Mouse (Mus musculus) erythroblast, adult 5-6 weeks (primary cell): ENCODE measurements around the gene Acot5. TPM values are rescaled to one million over a fixed set of nuclear protein-coding genes. Genes with fewer than 3 reads are reported as not detected.
"Not testable (repeated sequence)": the region's sequence is repeated elsewhere in the genome, so short reads cannot be mapped to it uniquely, and the experiment has no call there.

Experiments
- ATAC-seq: replicated peaks from 2 replicates; pipeline ENCODE4 v1.8.0; 2016; ENCODE audit warnings: moderate number of reproducible peaks, mild to moderate bottlenecking, moderate TSS enrichment, inconsistent platforms; ENCODE audit not compliant: poor library complexity, low FRiP score, severe bottlenecking
- total RNA-seq, 2 experiments: library from RNA; stranded (forward) in 1 of 2; stranded (reverse) in 1 of 2; fragments of 150-400 nt in 1 of 2; fragments of 200-764, 138-1000 nt in 1 of 2; gene quantifications; 2 replicates each; pipeline versions ENCODE4 v1.2.3 to v1.2.4; 2015 to 2017; ENCODE audit warnings: low replicate concordance in 2 of 2

Gene Acot5
- total RNA-seq, 2 experiments from 2014 or later, result not detected

- ATAC-seq, result no peak
Observed at GRCm38 (mm10) chr12:84053679-84054391, 15.3 kb upstream of the Acot5 start.

- ATAC-seq, result no peak
Observed at GRCm38 (mm10) chr12:84060946-84061345, 8.2 kb upstream of the Acot5 start.

GRCm38 (mm10) chr12:84062336-84062735, 6.8 kb upstream of the Acot5 start:
- ATAC-seq, result no peak

DNA sequence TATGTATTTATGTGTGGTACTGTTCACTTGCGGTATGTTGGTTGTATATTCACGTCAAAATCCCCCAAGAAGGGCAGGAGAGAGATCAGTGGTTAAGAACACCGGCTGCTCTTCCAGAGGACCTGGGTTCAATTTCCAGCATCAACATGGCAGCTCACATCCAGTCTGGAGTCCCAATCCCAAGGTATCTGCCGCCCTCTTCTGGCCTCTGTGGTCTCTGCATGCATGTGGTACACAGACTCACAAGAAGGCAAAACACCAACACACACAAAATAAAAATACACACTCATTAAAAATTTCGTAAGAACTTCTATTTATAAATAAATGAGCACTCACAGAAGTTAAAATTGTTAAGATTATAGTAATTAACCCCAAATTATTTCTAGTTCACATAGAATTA, 5.9 kb upstream of the Acot5 start:
- 0 out of 2 replicates have a peak, but pooled peaks have one; percentile 53 for ATAC-seq

DNA sequence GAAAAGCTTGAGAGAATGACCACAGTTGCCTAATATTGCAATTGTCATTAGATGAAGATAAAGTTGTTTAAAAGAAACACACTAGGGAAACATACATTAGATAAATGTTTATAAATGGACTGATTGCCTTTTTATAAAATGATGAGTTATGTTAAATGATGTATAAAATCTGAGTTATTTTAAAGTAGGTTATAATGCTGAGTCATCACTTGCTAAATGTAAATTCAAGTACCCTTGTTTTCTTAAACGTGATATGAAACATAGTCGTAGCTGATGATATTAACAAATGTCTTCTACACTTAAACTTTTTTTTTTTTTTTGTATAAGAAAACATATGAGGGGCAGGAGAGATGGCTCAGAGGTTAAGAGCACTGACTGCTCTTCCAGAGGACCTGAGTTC, 5.3 kb upstream of the Acot5 start:
- ATAC-seq, result no peak

- ATAC-seq, result no peak
Observed at GRCm38 (mm10) chr12:84064621-84065020, 4.5 kb upstream of the Acot5 start.

DNA sequence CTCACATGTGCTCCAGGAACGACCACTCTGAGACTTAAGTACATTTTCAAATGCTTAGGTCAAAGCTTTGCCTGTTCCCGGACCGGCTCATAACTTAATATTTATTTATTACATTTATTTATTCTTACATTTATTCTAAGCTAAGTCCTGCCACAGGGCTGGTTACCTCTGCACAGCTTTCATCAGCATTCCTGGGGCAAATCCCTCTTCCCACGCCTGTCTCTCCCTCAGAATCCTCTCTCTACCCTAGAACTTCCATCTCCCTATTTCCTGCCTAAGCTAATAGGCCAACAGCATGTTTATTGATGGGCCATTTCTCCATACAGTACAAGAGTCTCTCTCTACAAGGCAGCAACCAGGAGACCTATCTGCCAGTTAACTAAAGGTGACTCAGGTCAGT, 1.4 kb upstream of the Acot5 start:
- no peak for ATAC-seq

GRCm38 (mm10) chr12:84068296-84068695, 829 bp upstream of the Acot5 start:
- ATAC-seq, result no peak

GRCm38 (mm10) chr12:84069582-84069981, 457 bp downstream of the Acot5 start:
- ATAC-seq, result not testable (repeated sequence)

- no peak for ATAC-seq
Observed at GRCm38 (mm10) chr12:84071696-84072095, 2.6 kb downstream of the Acot5 start.

GRCm38 (mm10) chr12:84077371-84077990, 8.4 kb downstream of the Acot5 start:
- ATAC-seq, result no peak

GRCm38 (mm10) chr12:84083842-84084241, 14.7 kb downstream of the Acot5 start:
- no peak for ATAC-seq

- no peak for ATAC-seq
Observed at GRCm38 (mm10) chr12:84084581-84084980, 15.5 kb downstream of the Acot5 start.

GRCm38 (mm10) chr12:84094666-84095065, 25.5 kb downstream of the Acot5 start:
- ATAC-seq, result not testable (repeated sequence)

DNA sequence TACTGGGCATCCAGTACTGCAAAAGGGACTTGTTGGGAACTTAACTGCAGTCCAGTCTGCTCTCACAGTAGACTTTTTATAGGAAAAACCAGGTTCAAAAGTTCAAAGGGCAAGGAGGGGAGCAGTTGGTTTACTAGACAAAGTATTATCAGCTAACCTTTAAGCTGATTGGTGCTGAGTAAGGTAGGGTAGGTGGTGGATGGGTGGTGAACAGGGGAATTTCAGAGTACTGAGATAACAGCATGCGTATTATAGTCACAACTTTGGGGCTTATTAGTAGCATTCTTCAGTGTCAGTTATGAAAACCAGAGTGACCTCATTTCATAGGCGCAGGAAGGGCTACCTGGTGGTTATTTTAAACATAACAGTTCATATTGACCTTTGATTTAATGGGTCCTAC, 30.5 kb downstream of the Acot5 start:
- no peak for ATAC-seq

DNA sequence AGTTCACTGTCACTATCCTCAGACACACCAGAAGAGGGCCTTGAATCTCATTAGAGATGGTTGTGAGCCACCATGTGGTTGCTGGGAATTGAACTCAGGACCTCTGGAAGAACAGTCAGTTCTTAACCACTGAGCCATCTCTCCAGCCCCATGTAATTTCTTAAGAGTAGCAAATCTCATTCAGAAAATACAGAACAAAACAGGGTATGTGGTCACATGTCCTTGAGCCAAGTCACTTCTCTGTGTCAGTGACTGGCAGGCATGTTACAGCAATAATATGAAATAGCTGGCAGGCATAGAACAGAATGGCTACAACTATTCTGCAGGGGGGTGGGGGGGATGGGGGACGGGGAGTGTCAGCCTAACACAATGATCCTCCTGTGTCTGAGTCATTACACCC, 30.9 kb downstream of the Acot5 start:
- no peak for ATAC-seq

DNA sequence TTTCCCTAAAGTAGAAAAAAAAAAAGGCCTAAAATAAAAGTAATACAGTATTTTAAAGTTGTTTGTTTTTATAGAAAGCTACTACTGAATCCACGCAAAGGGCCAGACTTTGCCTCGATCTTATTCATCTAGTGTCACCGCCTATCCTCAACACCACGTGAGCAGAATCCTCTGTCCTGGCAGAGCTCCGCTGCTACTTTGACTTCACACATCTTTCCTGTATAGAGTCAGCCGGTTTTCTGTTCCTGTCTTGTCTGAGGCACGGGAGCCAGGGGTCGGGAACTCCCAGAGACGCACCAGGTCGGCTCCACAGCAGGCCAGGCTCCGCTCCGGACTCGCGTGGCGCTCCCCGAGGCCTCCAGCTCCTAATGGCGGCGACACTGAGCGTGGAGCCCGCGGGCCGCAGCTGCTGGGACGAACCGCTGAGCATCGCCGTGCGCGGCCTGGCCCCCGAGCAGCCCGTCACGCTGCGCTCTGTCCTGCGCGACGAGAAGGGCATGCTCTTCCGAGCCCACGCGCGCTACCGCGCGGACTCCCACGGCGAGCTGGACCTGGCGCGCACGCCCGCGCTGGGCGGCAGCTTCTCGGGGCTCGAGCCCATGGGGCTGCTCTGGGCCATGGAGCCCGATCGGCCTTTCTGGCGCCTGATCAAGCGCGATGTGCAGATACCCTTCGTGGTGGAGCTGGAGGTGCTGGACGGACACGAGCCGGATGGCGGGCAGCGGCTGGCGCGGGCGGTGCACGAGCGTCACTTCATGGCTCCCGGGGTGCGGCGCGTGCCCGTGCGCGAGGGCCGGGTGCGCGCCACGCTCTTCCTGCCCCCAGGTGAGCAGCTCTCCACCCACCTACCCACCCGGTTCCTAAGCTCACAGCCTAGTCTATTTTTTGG, 31.7 kb downstream of the Acot5 start, which contains the start of gene Acot6:
Gene Acot6 (plus strand): TSS at position 51 of the 889 bp plus-strand sequence.
- ATAC-seq, result peak; percentile 74

DNA sequence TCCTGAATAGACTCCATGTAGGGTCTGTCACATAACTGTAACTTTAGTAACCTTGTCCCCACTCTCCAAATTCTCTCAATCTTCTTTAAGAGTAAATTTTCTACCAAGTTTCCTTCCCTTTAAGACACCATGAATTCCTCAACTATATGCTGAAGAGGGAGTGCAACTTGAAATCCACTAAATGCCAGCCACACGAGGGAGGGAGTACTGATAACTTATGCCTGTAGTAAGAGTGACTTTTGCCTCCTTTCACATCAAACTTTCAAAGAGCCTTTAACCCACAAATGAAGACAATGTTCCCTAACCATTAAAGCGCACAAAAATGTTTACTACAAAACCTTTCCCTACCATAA, 32.3 kb downstream of the Acot5 start:
- no peak for ATAC-seq

GRCm38 (mm10) chr12:84107012-84107411, 37.9 kb downstream of the Acot5 start:
- no peak for ATAC-seq

DNA sequence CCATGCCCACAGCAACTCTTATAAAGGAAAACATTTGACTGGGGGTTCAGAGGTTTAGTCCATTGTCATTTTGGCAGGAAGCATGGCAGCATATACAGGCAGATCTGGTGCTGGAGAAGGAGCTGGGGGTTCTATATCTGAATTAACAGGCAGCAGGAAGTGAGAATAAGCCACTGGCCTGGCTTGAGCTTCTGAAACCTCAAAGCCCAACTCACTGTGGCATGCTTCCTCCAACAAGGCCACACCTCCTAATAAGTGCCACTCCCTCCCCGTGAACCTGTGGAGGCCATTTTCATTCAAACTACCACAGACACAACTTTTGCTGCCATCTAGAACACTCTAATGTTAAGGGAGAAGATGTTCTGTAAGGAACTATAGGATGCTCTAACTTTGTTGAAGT, 38.6 kb downstream of the Acot5 start:
- ATAC-seq, result no peak

GRCm38 (mm10) chr12:84109924-84110323, 40.8 kb downstream of the Acot5 start:
- ATAC-seq, result no peak
